Mouse (Mus musculus) megakaryocyte, embryonic 14.5 days (primary cell): ENCODE data around the gene Rbak.

Experiments used
- FLI1 ChIP-seq: IDR thresholded peaks from 2 replicates; pipeline ENCODE4 v1.6.1; 2012; ENCODE audit warnings: low read length, inconsistent platforms, mixed read lengths
- GATA1 ChIP-seq: IDR thresholded peaks from 3 replicates; pipeline ENCODE4 v1.6.1; 2012; ENCODE audit warnings: mixed read lengths, low read length, inconsistent platforms, borderline replicate concordance

- TF ChIP-seq GATA1 (no peak), FLI1 (no peak)
Measured at GRCm38 (mm10) chr5:143153756-143154155, 26.8 kb downstream of the Rbak start.
